Mouse (Mus musculus) liver, embryonic 14.5 days (tissue): ENCODE measurements at regions not wholly inside any gene's neighbourhood (a gene's known extent, or its start where the extent isn't known, plus 50 kb on each side); places are given as distances from the start of the nearest gene placed in this dataset.

Experiments used
- ATAC-seq: fragments of 200-750 bp; cut with Nextera tagmentation; 2 replicates; pipeline ENCODE4 v1.8.0; 2017; ENCODE audit warnings: moderate number of reproducible peaks, mild to moderate bottlenecking, moderate library complexity; ENCODE audit not compliant: insufficient read depth
- DNase-seq, 3 experiments: peaks; one replicate each; pipeline ENCODE4 v3.0.0-alpha.2; 2012 to 2013; ENCODE audit warnings: low read depth in 3 of 3, low spot score in 3 of 3
- H3K27ac ChIP-seq: fragments of 300-500 bp; sonication (generic); 2 replicates; pipeline ENCODE4 v1.5.1; 2014; ENCODE audit warnings: moderate library complexity, mild to moderate bottlenecking, control low read depth, inconsistent platforms
- H3K27me3 ChIP-seq: fragments of 300-500 bp; sonication (generic); 2 replicates; pipeline ENCODE4 v1.6.1; 2014; ENCODE audit warnings: mild to moderate bottlenecking, low read length, moderate library complexity; ENCODE audit not compliant: control insufficient read depth, insufficient read depth
- H3K36me3 ChIP-seq: fragments of 300-500 bp; sonication (generic); replicated peaks from 2 replicates; pipeline ENCODE4 v1.6.1; 2014; ENCODE audit warnings: low read depth; ENCODE audit not compliant: control insufficient read depth, insufficient read depth
- H3K4me1 ChIP-seq, 2 experiments: fragments of 200-500 bp in 1 of 2; fragments of 300-500 bp in 1 of 2; sonication (generic) in 1 of 2; replicated peaks; 2 replicates each; pipeline ENCODE4 v1.6.1; 2012 to 2014; ENCODE audit warnings: antibody characterized with exemption in 1 of 2, inconsistent platforms in 1 of 2, low read length in 1 of 2; ENCODE audit not compliant: control insufficient read depth in 2 of 2, insufficient read depth in 2 of 2
- H3K4me2 ChIP-seq: fragments of 300-500 bp; sonication (generic); 2 replicates; pipeline ENCODE4 v1.6.1; 2014; ENCODE audit warnings: low read depth, mild to moderate bottlenecking, control low read depth, moderate library complexity
- H3K4me3 ChIP-seq, 2 experiments: fragments of 200-500 bp in 1 of 2; fragments of 300-500 bp in 1 of 2; sonication (generic) in 1 of 2; 2 replicates each; pipeline ENCODE4 v1.5.1; 2012 to 2014; ENCODE audit warnings: low read depth in 2 of 2, low read length in 2 of 2, mild to moderate bottlenecking in 2 of 2, control low read depth in 1 of 2, inconsistent platforms in 1 of 2, moderate library complexity in 1 of 2; ENCODE audit not compliant: insufficient read depth in 1 of 2
- H3K9ac ChIP-seq: fragments of 300-500 bp; sonication (generic); replicated peaks from 2 replicates; pipeline ENCODE4 v1.6.1; 2014; ENCODE audit warnings: mild to moderate bottlenecking, control low read depth, moderate library complexity
- H3K9me3 ChIP-seq: fragments of 300-500 bp; sonication (generic); 2 replicates; pipeline ENCODE4 v1.6.1; 2016; ENCODE audit warnings: low read length, mixed read lengths; ENCODE audit not compliant: control insufficient read depth
- CTCF ChIP-seq: IDR thresholded peaks from 2 replicates; pipeline ENCODE4 v1.5.1; 2016; ENCODE audit warnings: antibody characterized with exemption, low read depth, control low read depth
- EP300 ChIP-seq: IDR thresholded peaks from 2 replicates; pipeline ENCODE4 v1.6.1; 2016; ENCODE audit warnings: antibody characterized with exemption, low read depth
- WGBS: fragments of 180-500 bp; shearing (Covaris S2); extraction: QIAGEN DNeasy Blood & Tissue Kit; methylation state at CpG from one replicate; pipeline ENCODE4 v1.1.7; 2014; ENCODE audit not compliant: insufficient replicate concordance; 5-methylcytosine and 5-hydroxymethylcytosine counted together

GRCm38 (mm10) chr13:52275196-52275595, 255.9 kb downstream of the Diras2 start:
- H3K27me3 ChIP-seq = no peaks in the 10 kb centered on the region
- no peaks in the 10 kb centered on the region for H3K9me3 ChIP-seq
- WGBS = 57% methylated on average over 5 of the region's 5 CpGs
- no peak overlapping the region for H3K27ac ChIP-seq
- DNase-seq (no peak), ATAC-seq (no peak)
- TF ChIP-seq EP300 (no peak), CTCF (no peak)
- no peak overlapping the region for H3K4me3 ChIP-seq
- no peaks in the 10 kb centered on the region for H3K4me1 ChIP-seq
- H3K36me3 ChIP-seq = no peaks in the 10 kb centered on the region
- no peak overlapping the region for H3K9ac ChIP-seq
- no peak overlapping the region for H3K4me2 ChIP-seq

- TF ChIP-seq CTCF = peak; percentile 72
- TF ChIP-seq EP300 = no peak
- 4% methylated on average over 8 of the region's 8 CpGs for WGBS
These were observed 255.4 kb downstream of the Diras2 start for GRCm38 (mm10) chr13:52275675-52276074.

GRCm38 (mm10) chr13:52277195-52277594, 253.9 kb downstream of the Diras2 start:
- DNase-seq (no peak), ATAC-seq (no peak)
- Histone ChIP-seq H3K9ac (no peak overlapping the region), H3K27ac (no peak overlapping the region), H3K36me3 (no peaks in the 10 kb centered on the region), H3K27me3 (no peaks in the 10 kb centered on the region), H3K4me3 (no peak overlapping the region), H3K4me1 (no peaks in the 10 kb centered on the region), H3K9me3 (no peaks in the 10 kb centered on the region), H3K4me2 (no peak overlapping the region)
- no peak for TF ChIP-seq EP300
- TF ChIP-seq CTCF = no peak
- whole genome bisulfite sequencing = 11% methylated on average over 3 of the region's 3 CpGs

More at GRCm38 (mm10) chr13:52275675-52276074, 255.4 kb downstream of the Diras2 start:
- Histone ChIP-seq H3K27me3 (no peaks in the 10 kb centered on the region), H3K4me2 (no peak overlapping the region), H3K9ac (no peak overlapping the region), H3K4me3 (no peak overlapping the region), H3K27ac (no peak overlapping the region), H3K9me3 (no peaks in the 10 kb centered on the region), H3K36me3 (no peaks in the 10 kb centered on the region), H3K4me1 (no peaks in the 10 kb centered on the region)
- DNase-seq (peak in 1 of 3 experiments; percentile 30), ATAC-seq (no peak)

GRCm38 (mm10) chr13:52278831-52279230, 252.2 kb downstream of the Diras2 start:
- Histone ChIP-seq H3K9me3 (no peaks in the 10 kb centered on the region), H3K4me3 (no peak overlapping the region), H3K9ac (no peak overlapping the region), H3K36me3 (no peaks in the 10 kb centered on the region), H3K27me3 (no peaks in the 10 kb centered on the region), H3K4me2 (no peak overlapping the region), H3K4me1 (no peaks in the 10 kb centered on the region; a peak in 1 of 4 replicates), H3K27ac (no peak overlapping the region)
- no peak for ATAC-seq
- 54% methylated on average over 1 of the region's 1 CpGs for WGBS
- DNase-seq = no peak
- TF ChIP-seq EP300 = no peak
- TF ChIP-seq CTCF = no peak

GRCm38 (mm10) chr13:52279281-52279969, 251.7 kb downstream of the Diras2 start:
- no peak overlapping the region for H3K4me2 ChIP-seq
- H3K4me1 ChIP-seq = no peaks in the 10 kb centered on the region; a peak in 1 of 4 replicates
- H3K9me3 ChIP-seq = no peaks in the 10 kb centered on the region
- H3K9ac ChIP-seq = no peak overlapping the region
- H3K27me3 ChIP-seq = no peaks in the 10 kb centered on the region
- no peak for TF ChIP-seq CTCF
- TF ChIP-seq EP300 = no peak
- H3K4me3 ChIP-seq = no peak overlapping the region
- WGBS = 50% methylated on average over 11 of the region's 11 CpGs
- no peaks in the 10 kb centered on the region for H3K36me3 ChIP-seq
- DNase-seq (no peak), ATAC-seq (no peak)
- no peak overlapping the region for H3K27ac ChIP-seq
